Mouse (Mus musculus): ENCODE measurements around the gene Rps6ka4. TPM values are rescaled to one million over a fixed set of nuclear protein-coding genes. Genes with fewer than 3 reads are reported as not detected.

The Rps6ka4 gene
- polyA plus RNA-seq, 2 experiments from 2014 or later, result 6.2 to 9.2 TPM

Other genes starting within 250 kb of the Rps6ka4 start
- gene Ccdc88b, start 17.6 kb upstream of the Rps6ka4 start, polyA plus RNA-seq (2017; shearing (Covaris generic)), result 1 to 10 TPM; 3.8 to 6.5 TPM
- gene Trmt112, start 69.1 kb upstream of the Rps6ka4 start, polyA plus RNA-seq (2017; shearing (Covaris generic)), result 100 to 1,000 TPM; 183 to 217 TPM
- 100 to 1,000 TPM; 244 to 253 TPM for gene Prdx5, start 69.5 kb upstream of the Rps6ka4 start, polyA plus RNA-seq (2017; shearing (Covaris generic))
- 1 to 10 TPM; 3.1 to 3.8 TPM for gene Esrra, start 81.2 kb upstream of the Rps6ka4 start, polyA plus RNA-seq (2017; shearing (Covaris generic))
- gene Catsperz, start 84.7 kb upstream of the Rps6ka4 start, polyA plus RNA-seq (2017; shearing (Covaris generic)), result not detected
- not detected for gene Kcnk4, start 93.9 kb upstream of the Rps6ka4 start, polyA plus RNA-seq (2017; shearing (Covaris generic))
- gene Bad, start 101.2 kb upstream of the Rps6ka4 start, polyA plus RNA-seq (2017; shearing (Covaris generic)), result 10 to 100 TPM; 42.6 to 60.5 TPM
- gene Gpr137, start 101.8 kb upstream of the Rps6ka4 start, polyA plus RNA-seq (2017; shearing (Covaris generic)), result 10 to 100 TPM in 1 of 2 experiments, 1 to 10 TPM in 1; 9.8 to 11.5 TPM
- gene Ppp1r14b, start 134.3 kb upstream of the Rps6ka4 start, polyA plus RNA-seq (2017; shearing (Covaris generic)), result 10 to 100 TPM; 14.2 to 26.1 TPM
- gene Plcb3, start 135.8 kb upstream of the Rps6ka4 start, polyA plus RNA-seq (2017; shearing (Covaris generic)), result 1 to 10 TPM; 3.2 to 5.1 TPM
- gene Fkbp2, start 139.9 kb upstream of the Rps6ka4 start, polyA plus RNA-seq (2017; shearing (Covaris generic)), result 10 to 100 TPM; 54.3 to 76.4 TPM
- 1 to 10 TPM; 2.5 to 2.6 TPM for gene Vegfb, start 147.0 kb upstream of the Rps6ka4 start, polyA plus RNA-seq (2017; shearing (Covaris generic))
- 10 to 100 TPM; 44.8 to 46.0 TPM for gene Dnajc4, start 151.9 kb upstream of the Rps6ka4 start, polyA plus RNA-seq (2017; shearing (Covaris generic))
- gene Nudt22, start 155.5 kb upstream of the Rps6ka4 start, polyA plus RNA-seq (2017; shearing (Covaris generic)), result 10 to 100 TPM; 29.8 to 33.4 TPM
- 1 to 10 TPM; 4.5 to 7.3 TPM for gene Trpt1, start 155.5 kb upstream of the Rps6ka4 start, polyA plus RNA-seq (2017; shearing (Covaris generic))
- 100 to 1,000 TPM; 208 to 288 TPM for gene Fermt3, start 178.8 kb upstream of the Rps6ka4 start, polyA plus RNA-seq (2017; shearing (Covaris generic))
- gene Stip1, start 199.3 kb upstream of the Rps6ka4 start, polyA plus RNA-seq (2017; shearing (Covaris generic)), result 100 to 1,000 TPM; 105 to 165 TPM
- 1 to 10 TPM in 1 of 2 experiments, under 1 TPM in 1; 0.82 to 2.6 TPM for gene Macrod1, start 216.2 kb upstream of the Rps6ka4 start, polyA plus RNA-seq (2017; shearing (Covaris generic))